Mouse (Mus musculus): ENCODE data around the gene Olfr155. TPM values are rescaled to one million over a fixed set of nuclear protein-coding genes. Genes with fewer than 3 reads are reported as not detected.
A peak's percentile ranks its signal among the peaks of the same experiment; 100 is the strongest.

The Olfr155 gene
- not detected for total RNA-seq (2021)
- long read RNA-seq, experiment 1, result 0 reads
- long read RNA-seq, experiment 2, result 0 reads

- no peak for DNase-seq
- intact Hi-C loops (cut with DNase I), result no loop called here
These were observed at the start of gene Olfr155 for GRCm38 (mm10) chr4:43851265-43851664. Gene Olfr155 (plus strand): TSS chr4:43851565.

DNA sequence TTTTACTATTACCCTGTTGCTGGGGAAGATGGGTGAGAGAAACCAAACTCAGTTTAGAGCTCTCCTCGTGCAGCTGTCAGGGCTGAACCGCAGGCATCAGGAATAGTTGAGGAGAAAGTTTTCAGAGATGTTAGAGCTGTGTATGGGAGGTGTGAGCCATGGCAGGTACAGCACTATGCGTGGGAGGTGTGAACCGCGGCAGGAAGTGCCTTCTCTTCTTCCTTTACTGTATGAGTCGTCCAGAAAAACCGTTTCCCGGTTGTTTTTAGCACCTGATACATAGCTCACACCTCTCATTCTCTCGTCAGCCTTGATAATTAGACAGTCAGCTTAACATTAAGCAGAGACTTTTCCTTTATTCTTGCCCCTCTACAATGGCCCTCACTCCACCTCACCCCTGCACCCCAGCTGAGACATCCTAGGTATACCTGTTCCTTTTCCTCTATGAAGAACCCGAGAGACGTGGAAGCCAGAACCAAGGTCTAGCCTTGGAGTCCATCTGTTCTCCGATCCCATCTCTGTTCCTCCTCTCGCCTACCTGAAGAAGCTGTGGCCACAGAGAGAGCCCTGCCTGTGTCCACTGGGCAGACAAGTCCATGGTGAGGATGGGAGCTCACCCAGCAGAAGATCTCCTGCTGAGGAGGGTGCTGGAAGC is 28.3 kb upstream of the Olfr155 start:
- no peak for DNase-seq

DNA sequence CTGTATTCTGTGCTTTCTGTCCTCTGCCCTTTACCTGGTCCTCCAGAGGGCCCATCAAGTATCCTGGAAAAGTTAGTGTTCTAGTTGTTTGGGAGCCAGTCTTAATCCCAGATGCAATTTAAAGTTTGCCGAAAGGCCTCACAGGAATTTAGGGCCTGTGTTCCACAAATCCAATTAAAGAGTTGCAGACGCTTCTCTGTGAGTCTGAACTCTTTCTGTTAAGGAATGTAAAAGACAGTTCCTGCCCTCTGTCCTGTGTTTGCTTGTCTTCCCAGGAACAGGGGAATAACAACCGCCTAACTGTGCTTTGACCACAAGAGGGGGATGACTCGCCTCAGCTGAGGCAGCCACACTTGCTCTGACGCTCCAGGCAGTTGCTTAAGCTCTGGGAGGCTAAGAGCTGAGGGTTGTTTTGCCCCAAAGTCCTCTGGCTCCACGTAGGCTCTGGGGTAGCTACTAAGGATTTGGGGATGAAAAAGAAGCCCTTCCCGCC is 27.5 kb upstream of the Olfr155 start, which contains the start of gene Olfr156:
TSS of gene Olfr156 (minus strand) at position 51 of the 493 bp plus-strand sequence.
- DNase-seq, result peak; percentile 16 to 34
- intact Hi-C loops (cut with DNase I), result loop anchor here (2.0 kb wide), 1 partner anchor 37 kb away; no protein-coding TSS in a partner anchor

More for the DNA sequence above, 28.3 kb upstream of the Olfr155 start:
- intact Hi-C loops (cut with DNase I), result no loop called here

- intact Hi-C loops (cut with DNase I), result no loop called here
- DNase-seq, result no peak
These were observed 22.6 kb upstream of the Olfr155 start for GRCm38 (mm10) chr4:43828806-43829205.

- intact Hi-C loops (cut with DNase I), result no loop called here
- no peak for DNase-seq
These were observed 19.3 kb upstream of the Olfr155 start for GRCm38 (mm10) chr4:43832031-43832430.

DNA sequence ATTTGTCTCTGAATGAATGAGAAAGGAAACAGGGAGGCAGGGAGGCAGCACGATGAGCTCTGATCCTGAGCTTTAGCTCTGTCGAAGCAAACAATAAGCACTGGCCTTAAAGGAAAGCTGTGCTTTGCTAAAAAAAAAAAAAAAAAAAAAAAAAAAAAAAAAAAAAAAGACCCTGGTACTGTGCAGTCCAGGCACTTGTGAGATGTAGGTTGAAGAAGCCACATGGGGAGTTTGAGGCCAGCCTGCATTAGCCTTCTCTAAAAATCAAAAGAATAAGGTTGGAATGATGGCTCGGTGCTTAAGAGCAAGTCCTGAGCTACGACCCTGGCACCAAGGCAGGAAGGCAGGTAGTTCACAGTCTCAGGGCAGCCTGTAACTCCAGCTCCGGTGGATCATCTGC is 17.6 kb upstream of the Olfr155 start:
- intact Hi-C loops (cut with DNase I), result no loop called here
- no peak for DNase-seq

- DNase-seq, result no peak
- intact Hi-C loops (cut with DNase I), result no loop called here
These were observed 16.6 kb upstream of the Olfr155 start for GRCm38 (mm10) chr4:43834749-43835148.

GRCm38 (mm10) chr4:43838326-43838725 is 13.0 kb upstream of the Olfr155 start:
- intact Hi-C loops (cut with DNase I), result no loop called here
- DNase-seq, result no peak

GRCm38 (mm10) chr4:43840101-43840500 is 11.3 kb upstream of the Olfr155 start, which contains the start of gene Olfr157:
Gene Olfr157 (minus strand): TSS chr4:43840201.
- DNase-seq, result no peak
- intact Hi-C loops (cut with DNase I), result no loop called here

GRCm38 (mm10) chr4:43854101-43854500 is 2.7 kb downstream of the Olfr155 start:
- intact Hi-C loops (cut with DNase I), result no loop called here

GRCm38 (mm10) chr4:43859886-43860285 is 8.5 kb downstream of the Olfr155 start:
- intact Hi-C loops (cut with DNase I), result loop anchor here (2.0 to 10.0 kb wide), 3 partner anchors 35 to 225 kb away; partner anchors contain the start of gene Npr2
- no peak for DNase-seq

More at GRCm38 (mm10) chr4:43854101-43854500, 2.7 kb downstream of the Olfr155 start:
- no peak for DNase-seq

DNA sequence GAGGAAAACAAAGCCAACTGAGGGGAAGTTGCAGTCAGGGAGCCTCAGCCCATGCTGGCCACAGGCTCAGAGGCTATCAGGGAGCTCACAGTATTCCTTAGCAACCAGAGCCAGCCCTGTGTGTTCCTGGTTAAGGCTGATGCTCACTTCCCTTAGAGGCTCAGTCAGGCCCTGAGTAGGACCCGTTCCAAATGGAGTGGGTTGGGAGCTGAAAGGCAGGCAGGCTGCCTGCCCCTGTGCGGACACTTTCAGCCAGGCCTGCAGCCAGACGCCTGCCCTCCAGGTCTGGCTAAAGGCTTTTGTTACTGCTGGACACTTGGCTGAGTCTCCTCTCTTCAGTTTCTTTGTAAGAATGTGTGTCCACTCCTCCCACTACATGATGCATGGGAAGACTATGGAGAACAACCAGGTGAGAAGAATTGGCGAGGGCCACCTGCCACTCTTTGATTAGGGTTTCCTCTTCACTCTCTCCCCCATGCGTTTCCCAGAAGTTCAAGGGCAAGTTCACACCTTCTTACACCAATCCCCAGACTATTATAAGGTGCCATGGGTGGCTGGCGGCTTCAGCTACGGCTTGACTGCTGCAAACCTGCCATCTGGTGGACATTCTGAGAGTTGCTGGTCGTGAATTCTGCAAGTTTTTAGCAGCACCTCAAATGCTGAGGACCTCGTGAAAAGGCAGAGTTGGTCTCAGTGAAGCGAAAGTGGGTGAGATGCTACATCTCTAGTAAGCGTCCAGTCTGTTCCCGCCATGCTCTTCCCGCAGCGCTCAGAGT is 9.6 kb downstream of the Olfr155 start:
- intact Hi-C loops (cut with DNase I), result loop anchor here (1.0 to 10.0 kb wide), 5 partner anchors 36 to 226 kb away; partner anchors contain the start of gene Npr2

DNA sequence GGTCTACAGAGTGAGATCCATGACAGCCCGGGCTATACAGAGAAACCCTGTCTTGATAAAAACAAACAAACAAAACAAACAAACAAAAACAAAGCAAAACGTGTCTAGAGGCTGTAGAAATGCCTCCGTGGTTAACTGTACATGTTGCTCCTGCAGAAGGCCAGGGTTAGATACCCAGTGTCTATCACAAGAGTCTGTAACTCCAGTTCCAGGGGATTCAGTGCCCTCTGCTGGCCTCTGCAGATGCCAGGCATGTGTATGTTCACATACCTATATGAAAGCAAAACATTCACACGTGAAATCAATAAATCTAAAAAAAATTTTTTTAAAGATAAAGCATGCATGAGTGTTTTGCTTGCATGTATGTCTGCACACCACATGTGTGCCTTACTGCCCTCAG is 11.9 kb downstream of the Olfr155 start:
- intact Hi-C loops (cut with DNase I), result loop anchor here (10.0 kb wide), 1 partner anchor 228 kb away; the partner anchor contains the start of gene Npr2
- no peak for DNase-seq

More for the DNA sequence above, 9.6 kb downstream of the Olfr155 start:
- DNase-seq, result peak; percentile 65 to 81

GRCm38 (mm10) chr4:43869821-43870220 is 18.5 kb downstream of the Olfr155 start:
- DNase-seq, result no peak

GRCm38 (mm10) chr4:43874501-43874900 is 23.1 kb downstream of the Olfr155 start:
- intact Hi-C loops (cut with DNase I), result no loop called here

More at GRCm38 (mm10) chr4:43869821-43870220, 18.5 kb downstream of the Olfr155 start:
- intact Hi-C loops (cut with DNase I), result loop anchor here (10.0 kb wide), 1 partner anchor 235 kb away; the partner anchor contains the start of gene Npr2

GRCm38 (mm10) chr4:43875160-43875918 is 24.0 kb downstream of the Olfr155 start, which contains the start of gene Reck:
Gene Reck (plus strand): TSS chr4:43875530.
- intact Hi-C loops (cut with DNase I), result no loop called here
- DNase-seq, result peak; percentile 89 to 90

More at GRCm38 (mm10) chr4:43874501-43874900, 23.1 kb downstream of the Olfr155 start:
- no peak for DNase-seq

DNA sequence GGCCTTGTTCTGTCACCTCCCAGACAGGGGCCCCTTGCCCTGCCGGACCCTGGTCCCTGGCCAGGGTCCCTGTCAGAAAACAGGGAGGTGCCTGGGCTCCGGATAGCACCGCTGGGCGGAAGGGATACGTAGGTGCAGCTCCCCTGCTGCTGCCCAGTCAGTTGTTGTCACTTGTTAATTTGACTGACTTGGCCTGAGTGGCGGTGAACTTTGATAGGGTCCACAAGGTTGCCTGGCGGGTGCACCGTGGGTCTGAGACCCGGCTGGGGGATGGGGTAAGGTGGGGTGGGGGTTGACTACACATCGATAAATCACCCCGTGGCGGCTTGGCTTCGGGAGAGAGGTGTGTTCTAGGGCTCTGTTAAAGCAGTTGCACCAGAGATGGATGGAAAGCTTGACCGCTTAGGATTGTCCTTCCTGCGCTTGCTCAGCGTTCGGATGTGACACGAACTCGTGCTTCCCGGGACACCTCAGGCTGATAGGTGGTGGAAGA is 24.6 kb downstream of the Olfr155 start:
- intact Hi-C loops (cut with DNase I), result no loop called here
- peak; percentile 7 to 9 for DNase-seq

DNA sequence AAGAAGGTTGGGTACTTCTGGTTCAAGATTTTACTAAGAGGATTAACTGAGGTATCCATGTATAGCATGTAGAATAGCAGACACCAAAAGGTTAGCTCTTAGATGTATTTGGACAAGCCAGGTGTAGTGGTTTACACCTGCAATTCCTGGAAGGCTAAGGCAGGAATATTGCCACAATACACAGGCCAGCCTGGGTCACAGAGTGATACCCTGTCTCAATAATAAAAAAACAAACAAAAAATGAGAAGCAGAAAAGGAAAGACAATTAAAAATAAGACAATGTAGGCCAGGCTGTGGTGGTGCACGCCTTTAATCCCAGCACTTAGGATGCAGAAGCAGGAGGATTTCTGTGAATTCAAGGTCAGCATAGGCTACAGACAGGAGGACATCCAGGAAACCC is 25.9 kb downstream of the Olfr155 start:
- no peak for DNase-seq
- intact Hi-C loops (cut with DNase I), result no loop called here

DNA sequence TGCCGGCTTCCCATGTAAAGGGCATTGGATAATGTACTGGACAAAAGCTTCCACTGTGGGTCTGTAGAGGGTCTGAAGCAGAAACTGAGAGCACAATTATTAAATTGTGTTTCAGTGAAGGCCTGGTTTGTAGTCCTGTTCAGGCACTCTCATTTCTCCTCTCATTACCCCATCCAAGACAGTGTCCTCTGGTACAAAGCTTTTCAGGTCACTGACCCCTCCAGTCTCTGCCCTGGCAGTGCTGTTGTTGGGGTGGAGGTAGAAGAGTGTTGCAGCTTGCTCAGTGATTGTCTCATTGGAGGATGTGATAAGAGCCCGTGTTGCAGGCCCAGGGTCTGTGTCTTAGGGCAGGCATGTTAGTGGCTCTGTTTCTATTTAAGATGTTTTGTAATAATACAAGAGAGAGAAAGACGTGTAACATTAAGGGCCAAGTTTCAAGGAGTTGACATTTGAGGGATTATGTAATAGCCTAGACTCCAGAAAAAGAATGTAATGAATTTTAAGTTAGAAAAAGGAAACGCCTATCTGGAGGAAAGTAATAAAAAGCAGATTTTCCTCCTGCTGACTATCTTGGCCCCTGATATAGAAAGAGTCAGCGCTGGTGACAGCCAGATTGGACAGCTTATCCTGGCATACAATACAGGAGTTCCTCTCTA is 26.9 kb downstream of the Olfr155 start:
- DNase-seq, result peak in 1 of 2 experiments; percentile 7
- intact Hi-C loops (cut with DNase I), result no loop called here

Data from heart, postnatal 14 days (tissue).